Mouse (Mus musculus): ENCODE data around the gene Isoc2a. TPM values are rescaled to one million over a fixed set of nuclear protein-coding genes. Genes with fewer than 3 reads are reported as not detected.
A peak's percentile ranks its signal among the peaks of the same experiment; 100 is the strongest.

Gene Isoc2a
- polyA plus RNA-seq, 1 experiment from 2014 or later = 1.5 TPM

DNA sequence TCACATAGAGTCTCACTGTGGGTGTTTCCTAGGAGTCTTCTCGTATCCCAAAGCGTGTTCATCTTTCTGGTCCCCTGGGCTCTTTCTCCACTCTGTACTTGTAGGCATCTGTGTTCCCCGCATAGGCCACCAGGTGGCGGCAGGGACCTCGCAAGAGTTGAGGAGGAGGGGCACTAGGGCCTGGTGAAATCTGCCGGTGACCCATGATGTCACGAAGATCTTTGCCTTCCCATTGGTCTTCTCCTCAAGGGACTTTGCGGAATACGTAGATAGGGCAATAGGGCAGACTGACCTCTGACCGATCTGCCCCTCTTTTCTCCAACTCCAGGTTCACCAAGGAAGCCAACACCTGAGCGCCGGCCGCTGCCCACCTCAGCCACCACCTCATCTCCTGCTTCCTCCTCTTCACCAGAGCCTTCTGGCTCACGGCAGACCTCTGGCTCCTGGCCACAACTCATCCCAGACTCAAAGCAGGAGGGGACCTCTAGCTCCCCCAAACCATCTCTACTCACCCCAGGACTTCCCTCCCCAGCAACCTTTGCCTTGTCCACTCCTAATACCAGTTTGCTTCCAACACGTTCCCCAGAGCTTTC is 66.4 kb downstream of the Isoc2a start:
- WGBS = 12% methylated on average over 15 of the region's 15 CpGs
- H3K27me3 ChIP-seq (ENCODE audit: control insufficient read depth, insufficient read depth, low read length) = 0 out of 2 replicates have a peak, but pooled peaks cover 5% of the 10 kb centered on the region
- no peaks in the 10 kb centered on the region for H3K36me3 ChIP-seq (ENCODE audit: control insufficient read depth, insufficient read depth, low read length)
- H3K27ac ChIP-seq (replicated peaks in 1 of 2; ENCODE audit: control insufficient read depth in 1 of 2, insufficient read depth in 1 of 2, low read depth in 2 of 2, low read length in 2 of 2) = no peak overlapping the region
- H3K4me2 ChIP-seq (ENCODE audit: low read length) = peak overlapping the region; percentile 62
- H3K4me3 ChIP-seq (ENCODE audit: control insufficient read depth in 1 of 2, insufficient read depth in 1 of 2, low read depth in 1 of 2, low read length in 2 of 2) = peak overlapping the region; percentile 29
- H3K9me3 ChIP-seq (ENCODE audit: control insufficient read depth, low read length) = no peaks in the 10 kb centered on the region
- ATAC-seq (ENCODE audit: insufficient number of reproducible peaks, insufficient read depth, low FRiP score, low read depth) = peak; percentile 71; the same call in 1 of the 2 replicates
- no peak overlapping the region for H3K9ac ChIP-seq (ENCODE audit: low read length)
- peaks cover 0 to 3% of the 10 kb centered on the region in 2 experiments; a peak in 1 of 4 replicates for H3K4me1 ChIP-seq (ENCODE audit: control insufficient read depth in 2 of 2, insufficient read depth in 2 of 2, low read length in 2 of 2)

Other genes starting within 250 kb of the Isoc2a start
- 1.2 and 1.6 TPM in 2 replicates for gene Tmem86b, start 245.7 kb upstream of the Isoc2a start, polyA plus RNA-seq (2014; fragmentation: Nextera tagmentation; extraction: Ambion mirVana)
- 7.1 and 8.1 TPM in 2 replicates for gene Ppp6r1, start 218.1 kb upstream of the Isoc2a start, polyA plus RNA-seq (2014; fragmentation: Nextera tagmentation; extraction: Ambion mirVana)
- gene Hspbp1, start 192.1 kb upstream of the Isoc2a start, polyA plus RNA-seq (2014; fragmentation: Nextera tagmentation; extraction: Ambion mirVana) = 65.4 TPM in 2 replicates
- gene Brsk1, start 186.5 kb upstream of the Isoc2a start, polyA plus RNA-seq (2014; fragmentation: Nextera tagmentation; extraction: Ambion mirVana) = 1.3 and 1.4 TPM in 2 replicates
- gene Tmem150b, start 151.9 kb upstream of the Isoc2a start, polyA plus RNA-seq (2014; fragmentation: Nextera tagmentation; extraction: Ambion mirVana) = 0.08 TPM in 1 of 2 replicates, not detected in the other
- 47.5 and 47.6 TPM in 2 replicates for gene Kmt5c, start 137.0 kb upstream of the Isoc2a start, polyA plus RNA-seq (2014; fragmentation: Nextera tagmentation; extraction: Ambion mirVana)
- 30.4 and 30.6 TPM in 2 replicates for gene Cox6b2, start 124.1 kb upstream of the Isoc2a start, polyA plus RNA-seq (2014; fragmentation: Nextera tagmentation; extraction: Ambion mirVana)
- gene Fam71e2, start 105.9 kb upstream of the Isoc2a start, polyA plus RNA-seq (2014; fragmentation: Nextera tagmentation; extraction: Ambion mirVana) = not detected in 2 replicates
- not detected in 2 replicates for gene Il11, start 94.3 kb upstream of the Isoc2a start, polyA plus RNA-seq (2014; fragmentation: Nextera tagmentation; extraction: Ambion mirVana)
- not detected in 2 replicates for gene Tmem190, start 94.2 kb upstream of the Isoc2a start, polyA plus RNA-seq (2014; fragmentation: Nextera tagmentation; extraction: Ambion mirVana)
- gene Tmem238, start 87.5 kb upstream of the Isoc2a start, polyA plus RNA-seq (2014; fragmentation: Nextera tagmentation; extraction: Ambion mirVana) = 3.0 and 3.7 TPM in 2 replicates
- 179 and 188 TPM in 2 replicates for gene Rpl28, start 84.3 kb upstream of the Isoc2a start, polyA plus RNA-seq (2014; fragmentation: Nextera tagmentation; extraction: Ambion mirVana)
- gene Ube2s, start 64.6 kb upstream of the Isoc2a start, polyA plus RNA-seq (2014; fragmentation: Nextera tagmentation; extraction: Ambion mirVana) = 237 and 408 TPM in 2 replicates
- 0.05 TPM in 1 of 2 replicates, not detected in the other for gene Shisa7, start 32.5 kb upstream of the Isoc2a start, polyA plus RNA-seq (2014; fragmentation: Nextera tagmentation; extraction: Ambion mirVana)
- gene Isoc2b, start 6.9 kb upstream of the Isoc2a start, polyA plus RNA-seq (2014; fragmentation: Nextera tagmentation; extraction: Ambion mirVana) = 4.2 and 4.3 TPM in 2 replicates
- 0.20 TPM in 1 of 2 replicates, not detected in the other for gene Gm36210, start 29.4 kb downstream of the Isoc2a start, polyA plus RNA-seq (2014; fragmentation: Nextera tagmentation; extraction: Ambion mirVana)
- 2.1 and 3.1 TPM in 2 replicates for gene Zfp628, start 38.1 kb downstream of the Isoc2a start, polyA plus RNA-seq (2014; fragmentation: Nextera tagmentation; extraction: Ambion mirVana)
- 4.4 and 5.1 TPM in 2 replicates for gene Nat14, start 44.9 kb downstream of the Isoc2a start, polyA plus RNA-seq (2014; fragmentation: Nextera tagmentation; extraction: Ambion mirVana)
- 1.4 and 1.9 TPM in 2 replicates for gene Ssc5d, start 48.6 kb downstream of the Isoc2a start, polyA plus RNA-seq (2014; fragmentation: Nextera tagmentation; extraction: Ambion mirVana)
- 6.8 and 8.1 TPM in 2 replicates for gene Sbk2, start 87.3 kb downstream of the Isoc2a start, polyA plus RNA-seq (2014; fragmentation: Nextera tagmentation; extraction: Ambion mirVana)
- 0.42 and 0.80 TPM in 2 replicates for gene Sbk3, start 94.0 kb downstream of the Isoc2a start, polyA plus RNA-seq (2014; fragmentation: Nextera tagmentation; extraction: Ambion mirVana)
- gene Zfp579, start 119.0 kb downstream of the Isoc2a start, polyA plus RNA-seq (2014; fragmentation: Nextera tagmentation; extraction: Ambion mirVana) = 29.8 and 33.5 TPM in 2 replicates
- gene Zfp524, start 137.3 kb downstream of the Isoc2a start, polyA plus RNA-seq (2014; fragmentation: Nextera tagmentation; extraction: Ambion mirVana) = 12.6 and 13.6 TPM in 2 replicates
- 23.4 and 23.8 TPM in 2 replicates for gene Fiz1, start 137.5 kb downstream of the Isoc2a start, polyA plus RNA-seq (2014; fragmentation: Nextera tagmentation; extraction: Ambion mirVana)
- gene Gm44973, start 138.3 kb downstream of the Isoc2a start, polyA plus RNA-seq (2014; fragmentation: Nextera tagmentation; extraction: Ambion mirVana) = 0.34 TPM in 1 of 2 replicates, not detected in the other
- gene Zfp865, start 143.2 kb downstream of the Isoc2a start, polyA plus RNA-seq (2014; fragmentation: Nextera tagmentation; extraction: Ambion mirVana) = 4.4 and 4.9 TPM in 2 replicates
- gene Ccdc106, start 143.4 kb downstream of the Isoc2a start, polyA plus RNA-seq (2014; fragmentation: Nextera tagmentation; extraction: Ambion mirVana) = 0.73 and 1.9 TPM in 2 replicates
- not detected in 2 replicates for gene 4632433K11Rik, start 157.0 kb downstream of the Isoc2a start, polyA plus RNA-seq (2014; fragmentation: Nextera tagmentation; extraction: Ambion mirVana)
- 5.6 TPM in 2 replicates for gene Zfp784, start 161.3 kb downstream of the Isoc2a start, polyA plus RNA-seq (2014; fragmentation: Nextera tagmentation; extraction: Ambion mirVana)
- 21.9 and 22.0 TPM in 2 replicates for gene Zfp580, start 174.4 kb downstream of the Isoc2a start, polyA plus RNA-seq (2014; fragmentation: Nextera tagmentation; extraction: Ambion mirVana)
- 46.8 and 66.2 TPM in 2 replicates for gene U2af2, start 185.0 kb downstream of the Isoc2a start, polyA plus RNA-seq (2014; fragmentation: Nextera tagmentation; extraction: Ambion mirVana)
- gene Epn1, start 203.1 kb downstream of the Isoc2a start, polyA plus RNA-seq (2014; fragmentation: Nextera tagmentation; extraction: Ambion mirVana) = 50.6 and 52.0 TPM in 2 replicates
- gene Rfpl4, start 239.8 kb downstream of the Isoc2a start, polyA plus RNA-seq (2014; fragmentation: Nextera tagmentation; extraction: Ambion mirVana) = not detected in 2 replicates
- gene Rasl2-9, start 248.8 kb downstream of the Isoc2a start, polyA plus RNA-seq (2014; fragmentation: Nextera tagmentation; extraction: Ambion mirVana) = 2.2 and 2.5 TPM in 2 replicates